In the genomic region with DNA sequence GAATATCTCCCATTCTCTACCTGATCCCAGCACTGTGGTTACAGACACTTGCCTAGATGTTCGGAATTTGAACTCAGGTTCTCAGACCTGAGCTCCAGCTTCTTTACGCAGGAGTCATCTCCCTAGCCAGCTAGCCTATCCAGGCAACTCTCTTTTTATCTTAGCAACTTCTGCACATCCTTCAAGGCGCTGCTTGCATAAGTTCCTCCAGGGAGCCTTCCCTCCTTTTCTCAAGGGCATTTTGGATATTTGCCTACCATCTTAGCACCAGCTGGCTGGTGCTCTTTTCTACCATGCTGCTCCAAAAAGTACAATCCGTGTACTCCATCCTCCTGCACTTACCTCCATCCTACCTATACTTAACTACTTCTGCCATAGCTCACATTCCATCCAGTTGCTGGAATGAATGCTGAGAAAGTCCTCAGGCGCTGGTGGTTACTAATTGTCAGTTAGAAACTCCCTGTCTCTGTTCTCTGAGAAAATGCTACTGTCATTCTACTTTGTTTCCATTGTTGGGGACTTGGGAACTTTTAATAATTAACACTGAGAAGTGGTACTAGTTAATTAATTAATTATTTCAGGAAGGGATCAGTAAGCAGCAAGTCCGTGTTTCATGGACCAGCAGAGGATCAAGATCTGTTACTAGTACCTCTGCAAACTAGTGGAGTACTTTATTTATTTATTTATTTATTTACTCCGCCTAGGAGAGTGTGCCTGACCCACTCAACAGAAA, we compare ENCODE assay signal across 8 mouse cellular contexts. TPM values are rescaled to one million over a fixed set of nuclear protein-coding genes. Genes with fewer than 3 reads are reported as not detected.
DNase-seq lines count a peak whose midpoint lies in the region; ATAC-seq lines count a peak whose summit lies in the region.

No protein-coding gene starts in this region.

- peak overlapping the region; percentile 76 for H3K4me2 ChIP-seq in kidney, embryonic 16.5 days (replicated peaks; ENCODE audit: low read depth, low read length)
- peak overlapping the region; percentile 71 for H3K4me2 ChIP-seq in neural tube, embryonic 12.5 days (replicated peaks)

- no peak for ATAC-seq in megakaryocyte, adult 5-6 weeks (ENCODE audit: poor library complexity, severe bottlenecking)
- 0 out of 2 replicates have a peak, but pooled peaks have one; percentile 8 for ATAC-seq in erythroblast, adult 5-6 weeks (replicated peaks; ENCODE audit: low FRiP score, poor library complexity, severe bottlenecking)
- ATAC-seq in kidney, embryonic 16.5 days (ENCODE audit: low FRiP score, low TSS enrichment): peak; percentile 55
- ATAC-seq in neural tube, embryonic 12.5 days (ENCODE audit: low FRiP score, low read depth): no peak

- peak overlapping the region; percentile 97 for H3K9ac ChIP-seq in kidney, embryonic 16.5 days (replicated peaks; ENCODE audit: low read length)
- 0 out of 2 replicates have a peak overlapping the region, but pooled peaks have one; percentile 94 for H3K9ac ChIP-seq in neural tube, embryonic 12.5 days

- H3K27ac ChIP-seq in kidney, embryonic 16.5 days (ENCODE audit: low read length): peak overlapping the region; percentile 94
- no peak overlapping the region for H3K27ac ChIP-seq in neural tube, embryonic 12.5 days

- 49% methylated on average over 7 of the region's 7 CpGs for WGBS in kidney, embryonic 16.5 days
- 49% methylated on average over 7 of the region's 7 CpGs for WGBS in neural tube, embryonic 12.5 days

- H3K4me3 ChIP-seq in megakaryocyte, embryonic 14.5 days (replicated peaks): peak overlapping the region; percentile 98
- peak overlapping the region; percentile 80 for H3K4me3 ChIP-seq in kidney, embryonic 16.5 days (ENCODE audit: low read length)
- H3K4me3 ChIP-seq in neural tube, embryonic 12.5 days: no peak overlapping the region; the same call in 1 of the 2 replicates

- H3K4me1 ChIP-seq in megakaryocyte, embryonic 14.5 days: peaks cover 49% of the 10 kb centered on the region
- H3K4me1 ChIP-seq in kidney, embryonic 16.5 days (ENCODE audit: insufficient read depth, low read length): peaks cover 42% of the 10 kb centered on the region
- H3K4me1 ChIP-seq in neural tube, embryonic 12.5 days: peaks cover 20% of the 10 kb centered on the region

- no peaks in the 10 kb centered on the region for H3K27me3 ChIP-seq in megakaryocyte, embryonic 14.5 days (replicated peaks)
- no peaks in the 10 kb centered on the region for H3K27me3 ChIP-seq in kidney, embryonic 16.5 days (ENCODE audit: insufficient read depth, low read length)
- no peaks in the 10 kb centered on the region for H3K27me3 ChIP-seq in neural tube, embryonic 12.5 days (replicated peaks)

- no peak for DNase-seq in urinary bladder, postnatal 4 days (ENCODE audit: low spot score in 2 of 2)
- no peak for DNase-seq in left cerebral cortex, adult 11 months (ENCODE audit: low spot score)
- DNase-seq in right cerebral cortex, postnatal 4 days: no peak

- H3K9me3 ChIP-seq in megakaryocyte, embryonic 14.5 days: no peaks in the 10 kb centered on the region
- H3K9me3 ChIP-seq in kidney, embryonic 16.5 days (ENCODE audit: low read length): no peaks in the 10 kb centered on the region
- no peaks in the 10 kb centered on the region for H3K9me3 ChIP-seq in neural tube, embryonic 12.5 days

- peaks cover 22% of the 10 kb centered on the region for H3K36me3 ChIP-seq in megakaryocyte, embryonic 14.5 days (replicated peaks; ENCODE audit: low read length)
- H3K36me3 ChIP-seq in kidney, embryonic 16.5 days (ENCODE audit: insufficient read depth, low read length): no peaks in the 10 kb centered on the region
- H3K36me3 ChIP-seq in neural tube, embryonic 12.5 days: no peaks in the 10 kb centered on the region

RNA-seq across cellular contexts. Expression of gene Mbnl1, which starts 27.3 kb away (rescaled TPM):
- 20.3 and 35.3 TPM in 2 replicates for polyA plus RNA-seq in megakaryocyte, embryonic 14.5 days (2012; ENCODE audit: insufficient read depth, low replicate concordance)
- total RNA-seq in megakaryocyte, adult 5-6 weeks (2015): 716 and 772 TPM in 2 replicates
- total RNA-seq in megakaryocyte, adult 5-6 weeks (2017): 1,073 and 1,122 TPM in 2 replicates
- total RNA-seq in erythroblast, adult 5-6 weeks (2015; ENCODE audit: low replicate concordance): 251 and 271 TPM in 2 replicates
- total RNA-seq in erythroblast, adult 5-6 weeks (2017; ENCODE audit: low replicate concordance): 225 and 231 TPM in 2 replicates
- 83.6 and 88.5 TPM in 2 replicates for polyA plus RNA-seq in kidney, embryonic 16.5 days (2015; fragmentation: Nextera tagmentation; extraction: Ambion mirVana)
- 45.2 and 45.6 TPM in 2 replicates for polyA plus RNA-seq in neural tube, embryonic 12.5 days (2016; fragmentation: Nextera tagmentation; extraction: Ambion mirVana)

Comparison
In these comparisons a context has a peak if more than half of its experiments do, and no peak if none do; other contexts are left out.
1. ATAC-seq: peak in erythroblast, adult 5-6 weeks (single experiment) and kidney, embryonic 16.5 days (single experiment); none in megakaryocyte, adult 5-6 weeks (single experiment) and neural tube, embryonic 12.5 days (single experiment).